Mouse (Mus musculus) bone marrow, adult 2 months (tissue): Measurements from ENCODE around the gene Urb1. TPM values are rescaled to one million over a fixed set of nuclear protein-coding genes. Genes with fewer than 3 reads are reported as not detected.

Experiments
- H3K27ac ChIP-seq: fragments of 200-500 bp; 2 replicates; pipeline ENCODE4 v1.5.1; 2012; ENCODE audit warnings: low read depth, mild to moderate bottlenecking, control low read depth, inconsistent platforms, low read length; ENCODE audit not compliant: control insufficient read depth, poor library complexity, insufficient read depth
- H3K4me1 ChIP-seq: fragments of 200-500 bp; 2 replicates; pipeline ENCODE4 v1.6.1; 2011; ENCODE audit warnings: low read length; ENCODE audit not compliant: control insufficient read depth, insufficient read depth
- H3K4me3 ChIP-seq: fragments of 200-500 bp; replicated peaks from 2 replicates; pipeline ENCODE3; 2011; ENCODE audit warnings: mild to moderate bottlenecking, low read depth, low read length, control low read depth; ENCODE audit not compliant: control insufficient read depth
- CTCF ChIP-seq: fragments of 200-500 bp; IDR thresholded peaks from 2 replicates; pipeline ENCODE4 v1.5.1; 2011; ENCODE audit warnings: low read length, control low read depth; ENCODE audit not compliant: control insufficient read depth, insufficient read depth
- POLR2A ChIP-seq: fragments of 200-500 bp; IDR thresholded peaks from 2 replicates; pipeline ENCODE4 v1.6.1; 2011; ENCODE audit warnings: low read depth, mild to moderate bottlenecking, control low read depth, low read length, borderline replicate concordance; ENCODE audit not compliant: control insufficient read depth
- WGBS: fragments of 180-500 bp; shearing (Covaris S2); methylation state at CpG from one replicate; pipeline ENCODE4 v1.1.7; 2018; 5-methylcytosine and 5-hydroxymethylcytosine counted together
- polyA plus RNA-seq: library from polyadenylated mRNA; stranded (reverse); fragments of >200 nt; gene quantifications from 2 replicates; pipeline ENCODE4 v1.2.4, GENCODE M21; 2011; ENCODE audit warnings: low replicate concordance; ENCODE audit not compliant: missing spikeins, insufficient read depth, insufficient read length

Gene Urb1
- polyA plus RNA-seq = 3.4 and 5.1 TPM in 2 replicates

DNA sequence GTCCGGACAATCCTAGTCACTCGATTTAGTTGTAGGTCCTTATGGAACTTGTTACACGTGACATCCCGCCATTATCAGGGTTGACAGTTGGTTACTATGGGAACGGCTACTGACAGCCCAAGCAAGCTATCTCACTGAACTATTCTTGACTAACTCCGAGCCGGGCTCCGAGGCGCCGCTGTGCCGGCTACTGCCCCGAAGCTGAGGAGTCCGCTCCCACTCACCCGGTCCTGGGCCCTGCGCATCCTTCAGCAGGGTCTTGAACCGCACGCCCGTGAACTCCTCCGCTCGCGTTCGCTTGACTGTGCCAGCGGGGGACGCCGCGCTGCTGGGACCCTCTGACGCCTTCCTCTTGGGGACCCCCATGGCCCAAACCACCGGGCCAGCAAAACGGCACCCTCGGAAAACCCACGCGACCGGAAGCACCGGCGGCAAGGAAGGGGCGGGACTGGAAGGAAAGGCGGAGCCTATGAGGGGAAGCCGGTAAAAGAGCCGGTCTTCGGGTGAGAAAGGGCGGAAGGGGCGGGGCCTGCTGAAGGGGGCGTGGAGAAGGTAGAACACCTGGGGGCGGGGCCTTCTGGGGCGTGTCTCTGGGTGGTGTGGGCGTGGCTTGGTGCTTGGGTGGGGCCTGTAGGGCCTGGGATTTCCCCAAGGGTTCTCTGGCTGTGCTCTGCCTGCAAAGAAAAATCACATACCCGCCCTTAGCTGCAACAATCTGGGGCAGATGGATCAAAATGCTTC is at the start of gene Urb1:
Urb1 (minus strand) TSS at position 439 of the 741 bp plus-strand sequence.
- Histone ChIP-seq H3K4me3 (peak within 1 kb of the TSS; percentile 95), H3K27ac (peak within 1 kb of the TSS; percentile 73; the same call in 1 of the 2 replicates), H3K4me1 (no peaks in the 10 kb centered on the region; the same call in 1 of the 2 replicates)
- 1% methylated on average over 47 of the region's 47 CpGs for WGBS
- TF ChIP-seq CTCF = no peak
- no peak for TF ChIP-seq POLR2A

DNA sequence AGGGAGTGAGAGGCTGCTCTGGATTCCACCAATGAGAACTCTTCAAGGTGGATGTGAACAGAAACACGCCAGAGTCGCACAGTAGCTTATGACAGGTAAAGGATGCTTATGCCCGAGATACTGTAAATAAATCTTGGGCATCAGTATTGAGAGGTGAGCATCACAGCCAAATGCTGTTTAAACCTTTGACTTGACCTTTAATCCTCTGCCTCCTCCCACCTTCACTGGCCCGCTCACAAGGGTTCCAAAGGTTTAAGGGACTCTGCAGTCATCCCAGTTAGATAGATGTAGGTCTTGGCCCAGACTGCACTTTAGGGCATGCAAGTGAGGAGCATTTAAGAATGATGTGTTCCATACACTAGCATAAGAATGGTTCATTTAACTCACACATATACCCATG is 48.0 kb upstream of the Urb1 start:
- Histone ChIP-seq H3K27ac (no peak overlapping the region), H3K4me1 (no peaks in the 10 kb centered on the region), H3K4me3 (no peak overlapping the region)
- WGBS = 81% methylated on average over 4 of the region's 4 CpGs
- TF ChIP-seq POLR2A = no peak

DNA sequence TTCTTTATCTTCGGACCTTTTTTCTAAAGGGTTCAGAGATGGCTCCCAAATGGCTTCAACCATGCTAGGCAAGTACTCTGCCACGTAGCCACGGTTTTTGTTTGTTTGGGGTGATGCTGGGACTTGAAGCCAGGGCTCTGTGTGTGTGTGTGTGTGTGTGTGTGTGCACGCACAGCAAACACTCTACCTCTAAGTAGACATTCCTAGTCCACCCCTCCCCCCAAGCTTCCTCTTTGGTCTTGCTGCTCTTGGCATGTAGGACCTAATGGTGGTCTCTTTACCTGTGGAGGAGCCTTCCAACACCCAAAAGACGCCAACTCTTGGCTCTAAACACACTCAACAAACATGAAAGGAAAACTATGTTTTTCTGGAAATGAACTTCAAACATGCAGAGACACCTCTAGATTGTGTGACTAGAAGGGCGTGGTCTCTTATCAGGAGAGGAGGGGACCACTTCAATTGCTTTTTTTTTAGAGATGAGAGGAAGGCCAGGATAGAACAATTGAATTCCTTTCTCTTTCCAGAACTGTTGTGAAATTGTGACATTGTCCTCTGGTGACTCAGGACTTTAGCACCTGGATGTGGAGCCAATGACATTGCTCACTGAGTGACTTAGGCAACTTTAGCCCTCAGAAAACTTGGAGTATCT is 46.5 kb upstream of the Urb1 start:
- Histone ChIP-seq H3K4me3 (no peak overlapping the region), H3K27ac (no peak overlapping the region), H3K4me1 (no peaks in the 10 kb centered on the region)
- TF ChIP-seq POLR2A (no peak), CTCF (no peak)
- 65% methylated on average over 6 of the region's 6 CpGs for WGBS

DNA sequence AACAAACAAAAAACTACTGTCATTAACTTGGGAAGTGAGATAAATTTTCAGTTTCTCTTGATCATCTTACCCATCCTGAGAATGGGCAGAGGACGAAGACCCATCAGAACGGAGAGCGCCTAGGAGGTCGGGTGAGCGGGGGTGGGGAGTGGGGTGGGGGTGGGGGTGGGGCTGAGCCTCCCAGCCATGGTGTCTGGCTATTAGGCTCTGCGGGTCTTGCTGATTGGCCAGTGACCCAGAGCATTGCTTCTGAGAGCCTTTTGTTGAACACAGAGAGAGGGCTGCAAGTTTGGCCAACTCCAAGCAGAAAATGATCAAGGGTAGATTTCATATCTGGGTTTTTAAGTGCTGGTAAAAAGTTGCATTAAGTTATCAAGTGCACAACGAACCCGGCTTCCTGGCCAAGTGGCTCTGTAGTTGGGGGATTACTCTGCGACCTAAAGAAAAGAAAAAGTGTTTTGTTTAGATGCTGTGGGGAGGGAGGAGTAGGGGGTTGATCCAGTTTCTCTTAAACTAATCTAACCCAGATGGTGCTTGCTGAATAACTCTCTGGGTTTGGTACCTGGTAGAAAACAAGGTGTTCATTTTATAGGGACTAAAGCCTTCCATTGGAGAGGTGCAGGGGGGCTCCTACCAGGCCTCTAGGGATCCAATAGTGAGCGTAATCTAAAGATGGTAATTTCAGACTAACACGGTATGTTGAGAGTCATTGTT is 41.6 kb upstream of the Urb1 start:
- WGBS = 73% methylated on average over 11 of the region's 11 CpGs
- no peak overlapping the region for H3K4me3 ChIP-seq
- no peaks in the 10 kb centered on the region for H3K4me1 ChIP-seq
- TF ChIP-seq CTCF (no peak), POLR2A (no peak)
- no peak overlapping the region for H3K27ac ChIP-seq

DNA sequence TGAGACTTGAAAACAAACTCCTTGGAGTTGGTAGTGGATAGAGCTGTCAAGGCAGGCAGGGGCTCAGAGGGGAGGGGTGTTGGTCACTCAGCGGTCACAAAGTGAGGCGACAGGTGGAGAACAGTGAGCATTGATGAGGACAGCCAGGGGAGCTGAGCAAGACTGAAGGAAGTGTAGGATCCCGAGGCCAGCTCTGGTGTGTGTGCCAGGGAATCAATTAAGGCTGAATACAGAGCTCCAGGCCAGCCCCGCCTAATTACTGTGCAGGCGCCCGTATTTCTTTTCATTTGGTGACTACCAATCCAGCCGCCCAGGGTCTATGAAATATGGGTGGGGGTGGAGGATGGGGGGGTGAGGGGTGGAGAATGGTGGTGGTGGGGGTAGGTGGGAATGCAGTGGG is 40.7 kb upstream of the Urb1 start:
- TF ChIP-seq CTCF (no peak), POLR2A (no peak)
- Histone ChIP-seq H3K4me3 (no peak overlapping the region), H3K4me1 (no peaks in the 10 kb centered on the region), H3K27ac (no peak overlapping the region)
- 81% methylated on average over 7 of the region's 7 CpGs for WGBS

DNA sequence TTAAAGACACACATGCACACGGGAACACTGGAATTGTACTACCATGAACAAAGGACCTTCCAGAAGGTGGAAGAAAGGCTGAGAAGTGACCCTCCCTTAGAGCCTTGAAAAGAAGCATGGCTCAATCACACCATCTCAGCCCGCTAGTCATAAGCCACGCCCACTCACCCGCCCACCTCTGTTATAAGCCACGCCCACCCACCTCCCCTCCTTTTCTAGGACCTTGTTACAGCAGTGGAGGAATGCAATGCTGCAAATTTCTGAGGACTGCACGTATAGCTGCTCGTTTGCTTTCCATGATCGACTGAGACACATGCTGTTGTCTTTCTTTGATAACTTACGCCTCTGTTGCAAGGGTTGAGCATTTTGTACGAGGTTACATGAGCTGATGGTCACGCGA is 39.0 kb upstream of the Urb1 start:
- TF ChIP-seq CTCF (no peak), POLR2A (no peak)
- H3K27ac ChIP-seq = no peak overlapping the region
- 56% methylated on average over 12 of the region's 12 CpGs for WGBS
- H3K4me1 ChIP-seq = no peaks in the 10 kb centered on the region
- H3K4me3 ChIP-seq = no peak overlapping the region

DNA sequence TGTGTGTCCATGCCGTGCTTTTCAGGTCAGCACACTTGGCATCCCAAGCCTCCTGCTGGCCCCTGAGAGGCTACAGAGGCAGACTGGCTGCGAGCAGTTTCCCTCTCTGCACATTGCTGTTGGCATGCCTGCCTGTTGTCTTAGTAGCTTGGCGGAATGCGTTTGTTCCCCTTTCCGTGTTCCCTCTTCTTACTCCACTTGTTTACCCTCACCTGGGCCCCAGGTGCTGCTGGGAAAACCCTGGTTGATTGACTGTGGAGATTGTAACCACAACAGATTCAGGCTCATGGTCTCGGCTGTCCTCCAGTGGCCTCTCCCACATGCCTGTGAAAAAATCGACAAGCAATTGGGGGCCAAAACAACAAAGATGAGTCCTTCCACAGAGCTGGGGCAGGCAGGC is 38.5 kb upstream of the Urb1 start:
- 32% methylated on average over 7 of the region's 7 CpGs for WGBS
- no peak overlapping the region for H3K27ac ChIP-seq
- no peaks in the 10 kb centered on the region for H3K4me1 ChIP-seq
- TF ChIP-seq POLR2A = no peak
- no peak for TF ChIP-seq CTCF
- H3K4me3 ChIP-seq = no peak overlapping the region

DNA sequence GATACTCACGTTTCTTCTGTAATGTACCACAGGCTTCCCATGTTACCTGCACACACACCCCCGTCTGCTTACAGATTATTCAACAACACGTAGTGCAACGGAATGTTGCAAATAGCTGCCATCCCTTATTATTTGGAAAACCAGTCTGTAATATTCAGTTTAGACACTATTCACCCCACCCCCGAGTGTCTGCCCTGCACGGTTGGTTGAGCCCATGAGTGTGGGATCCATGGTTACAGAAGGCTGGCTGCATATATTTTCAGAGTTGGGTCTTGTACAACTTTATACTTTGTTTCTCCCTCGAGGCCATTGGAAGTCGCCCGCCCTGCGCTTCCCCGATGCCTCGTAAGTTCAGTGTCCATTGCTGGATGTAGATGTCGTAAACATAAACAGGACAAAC is 35.4 kb upstream of the Urb1 start:
- TF ChIP-seq POLR2A (no peak), CTCF (no peak)
- Histone ChIP-seq H3K4me1 (no peaks in the 10 kb centered on the region), H3K27ac (no peak overlapping the region), H3K4me3 (no peak overlapping the region)
- WGBS = 84% methylated on average over 13 of the region's 13 CpGs

DNA sequence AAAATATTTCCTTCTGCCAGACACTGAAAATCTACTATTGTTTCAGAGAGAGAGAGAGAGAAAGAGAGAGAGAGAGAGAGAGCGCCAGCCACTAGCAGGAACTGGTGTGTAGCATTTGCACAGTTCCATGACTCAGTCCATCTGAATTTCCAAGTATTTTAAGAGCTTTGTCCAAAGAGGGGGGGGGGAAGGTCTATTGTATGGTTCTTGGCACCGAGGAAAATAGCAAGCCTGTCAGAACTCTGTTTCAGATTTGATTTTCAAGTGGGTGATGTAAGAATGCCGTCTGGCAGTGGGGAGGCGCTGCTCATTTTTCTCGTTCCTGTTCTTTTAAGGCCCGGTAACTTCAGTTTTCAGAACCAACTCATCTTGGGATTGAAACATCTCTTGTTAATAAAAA is 34.8 kb upstream of the Urb1 start:
- Histone ChIP-seq H3K27ac (no peak overlapping the region), H3K4me3 (no peak overlapping the region)
- WGBS = 65% methylated on average over 6 of the region's 6 CpGs

More for the DNA sequence above, 34.8 kb upstream of the Urb1 start:
- TF ChIP-seq CTCF (no peak), POLR2A (no peak)
- no peaks in the 10 kb centered on the region for H3K4me1 ChIP-seq
